Mouse (Mus musculus): ENCODE measurements around the gene Cmc2. TPM values are rescaled to one million over a fixed set of nuclear protein-coding genes. Genes with fewer than 3 reads are reported as not detected.

The Cmc2 gene
- polyA plus RNA-seq, 1 experiment from 2014 or later: 36.3 TPM

Other genes starting within 250 kb of the Cmc2 start
- gene Cdyl2, start 188.5 kb downstream of the Cmc2 start, polyA plus RNA-seq (2014; fragmentation: Nextera tagmentation; extraction: Ambion mirVana): 12.7 and 13.7 TPM in 2 replicates
- gene Cenpn, start 275 bp upstream of the Cmc2 start, polyA plus RNA-seq (2014; fragmentation: Nextera tagmentation; extraction: Ambion mirVana): 8.6 and 9.7 TPM in 2 replicates
- gene Atmin, start 21.9 kb upstream of the Cmc2 start, polyA plus RNA-seq (2014; fragmentation: Nextera tagmentation; extraction: Ambion mirVana): 26.2 and 28.3 TPM in 2 replicates
- 5.5 and 6.1 TPM in 2 replicates for gene 1700030J22Rik, start 57.5 kb upstream of the Cmc2 start, polyA plus RNA-seq (2014; fragmentation: Nextera tagmentation; extraction: Ambion mirVana)
- 105 and 108 TPM in 2 replicates for gene Gcsh, start 72.1 kb upstream of the Cmc2 start, polyA plus RNA-seq (2014; fragmentation: Nextera tagmentation; extraction: Ambion mirVana)
- 0.05 and 0.12 TPM in 2 replicates for gene Pkd1l2, start 161.0 kb upstream of the Cmc2 start, polyA plus RNA-seq (2014; fragmentation: Nextera tagmentation; extraction: Ambion mirVana)
- gene Bco1, start 174.4 kb upstream of the Cmc2 start, polyA plus RNA-seq (2014; fragmentation: Nextera tagmentation; extraction: Ambion mirVana): 0.17 and 0.25 TPM in 2 replicates
- 4.4 and 4.7 TPM in 2 replicates for gene Gan, start 236.7 kb upstream of the Cmc2 start, polyA plus RNA-seq (2014; fragmentation: Nextera tagmentation; extraction: Ambion mirVana)